Mouse (Mus musculus): ENCODE results near the gene Olfr1270. TPM values are rescaled to one million over a fixed set of nuclear protein-coding genes. Genes with fewer than 3 reads are reported as not detected.

Gene Olfr1270
- 0.10 TPM in 1 of 2 replicates, not detected in the other for polyA plus RNA-seq (2012; rRNA removed)

GRCm38 (mm10) chr2:90152991-90153390, at the start of gene Olfr1270:
TSS of gene Olfr1270 (minus strand) at chr2:90153091.

GRCm38 (mm10) chr2:90142196-90142595, 10.7 kb downstream of the Olfr1270 start, which contains the start of gene Olfr32:
TSS of gene Olfr32 (minus strand) at chr2:90142296.

GRCm38 (mm10) chr2:90121312-90121711, 31.6 kb downstream of the Olfr1270 start, which contains the start of gene Olfr1269:
TSS of gene Olfr1269 (minus strand) at chr2:90121412.

Other genes with a start within 250 kb of the Olfr1270 start
- not detected in 2 replicates for gene Olfr1258, start 225.8 kb downstream of the Olfr1270 start, polyA plus RNA-seq (2012; rRNA removed)
- 0.01 and 0.09 TPM in 2 replicates for gene Olfr1259, start 204.4 kb downstream of the Olfr1270 start, polyA plus RNA-seq (2012; rRNA removed)
- gene Olfr1260, start 178.8 kb downstream of the Olfr1270 start, polyA plus RNA-seq (2012; rRNA removed) = not detected in 2 replicates
- gene Olfr1261, start 161.9 kb downstream of the Olfr1270 start, polyA plus RNA-seq (2012; rRNA removed) = not detected in 2 replicates
- not detected in 2 replicates for gene Olfr1262, start 152.9 kb downstream of the Olfr1270 start, polyA plus RNA-seq (2012; rRNA removed)
- gene Olfr1263, start 141.0 kb downstream of the Olfr1270 start, polyA plus RNA-seq (2012; rRNA removed) = not detected in 2 replicates
- gene Olfr1264, start 127.5 kb downstream of the Olfr1270 start, polyA plus RNA-seq (2012; rRNA removed) = not detected in 2 replicates
- not detected in 2 replicates for gene Olfr1265, start 117.8 kb downstream of the Olfr1270 start, polyA plus RNA-seq (2012; rRNA removed)
- gene Olfr140, start 89.5 kb downstream of the Olfr1270 start, polyA plus RNA-seq (2012; rRNA removed) = not detected in 2 replicates
- not detected in 2 replicates for gene Olfr1269, start 31.7 kb downstream of the Olfr1270 start, polyA plus RNA-seq (2012; rRNA removed)
- 0.04 and 0.10 TPM in 2 replicates for gene Olfr32, start 10.8 kb downstream of the Olfr1270 start, polyA plus RNA-seq (2012; rRNA removed)
- not detected in 2 replicates for gene Olfr1506, start 71.4 kb upstream of the Olfr1270 start, polyA plus RNA-seq (2012; rRNA removed)
- not detected in 2 replicates for gene Olfr142, start 104.5 kb upstream of the Olfr1270 start, polyA plus RNA-seq (2012; rRNA removed)
- gene Olfr1271, start 117.9 kb upstream of the Olfr1270 start, polyA plus RNA-seq (2012; rRNA removed) = not detected in 2 replicates
- gene Olfr1272, start 139.8 kb upstream of the Olfr1270 start, polyA plus RNA-seq (2012; rRNA removed) = not detected in 2 replicates
- gene Gm13769, start 169.1 kb upstream of the Olfr1270 start, polyA plus RNA-seq (2012; rRNA removed) = not detected in 2 replicates
- gene Olfr1274-ps, start 245.6 kb upstream of the Olfr1270 start, polyA plus RNA-seq (2012; rRNA removed) = not detected in 2 replicates